Mouse (Mus musculus): ENCODE measurements around the gene Ccdc183. TPM values are rescaled to one million over a fixed set of nuclear protein-coding genes. Genes with fewer than 3 reads are reported as not detected.

Gene Ccdc183
- polyA plus RNA-seq, 1 experiment from 2014 or later = 0.32 TPM

- 1% methylated on average over 41 of the region's 45 CpGs for WGBS
- H3K4me3 ChIP-seq = peak within 1 kb of the TSS; percentile 56
- peak within 1 kb of the TSS; percentile 72 for H3K9ac ChIP-seq
- no peaks in the 10 kb centered on the region for H3K9me3 ChIP-seq (replicated peaks)
- H3K27ac ChIP-seq = peak within 1 kb of the TSS; percentile 88
- peak; percentile 98 for ATAC-seq (ENCODE audit: low FRiP score)
- peaks cover 42% of the 10 kb centered on the region for H3K27me3 ChIP-seq
- H3K36me3 ChIP-seq = peaks cover 26% of the 10 kb centered on the region
- peaks cover 53% of the 10 kb centered on the region for H3K4me1 ChIP-seq
- peak within 1 kb of the TSS; percentile 91 for H3K4me2 ChIP-seq (replicated peaks)
Observed at GRCm38 (mm10) chr2:25574579-25575431, 42.7 kb downstream of the Ccdc183 start, which contains the start of the genes Mamdc4 and Phpt1. Gene Mamdc4 (minus strand): TSS chr2:25574845. Gene Phpt1 (minus strand): TSS chr2:25575224.

- H3K9ac ChIP-seq = peak overlapping the region; percentile 72
- WGBS = 19% methylated on average over 11 of the region's 11 CpGs
- H3K27me3 ChIP-seq = peaks cover 35% of the 10 kb centered on the region
- no peaks in the 10 kb centered on the region for H3K9me3 ChIP-seq (replicated peaks)
- H3K27ac ChIP-seq = peak overlapping the region; percentile 88
- peaks cover 32% of the 10 kb centered on the region for H3K36me3 ChIP-seq
- peak overlapping the region; percentile 56 for H3K4me3 ChIP-seq
- ATAC-seq (ENCODE audit: low FRiP score) = 0 out of 2 replicates have a peak, but pooled peaks have one; percentile 0
- peaks cover 46% of the 10 kb centered on the region for H3K4me1 ChIP-seq
- H3K4me2 ChIP-seq (replicated peaks) = peak overlapping the region; percentile 91
Observed at GRCm38 (mm10) chr2:25574136-25574535, 43.3 kb downstream of the Ccdc183 start.

GRCm38 (mm10) chr2:25573068-25573467 lies 44.4 kb downstream of the Ccdc183 start:
- no peak overlapping the region for H3K27ac ChIP-seq
- H3K4me1 ChIP-seq = peaks cover 35% of the 10 kb centered on the region
- no peak overlapping the region for H3K4me3 ChIP-seq
- no peak for ATAC-seq (ENCODE audit: low FRiP score)
- H3K36me3 ChIP-seq = peaks cover 43% of the 10 kb centered on the region
- H3K9me3 ChIP-seq (replicated peaks) = no peaks in the 10 kb centered on the region
- peak overlapping the region; percentile 91; the same call in 1 of the 2 replicates for H3K4me2 ChIP-seq (replicated peaks)
- peaks cover 25% of the 10 kb centered on the region for H3K27me3 ChIP-seq
- H3K9ac ChIP-seq = no peak overlapping the region
- 93% methylated on average over 2 of the region's 2 CpGs for WGBS

- 94% methylated on average over 4 of the region's 4 CpGs for WGBS
- Histone ChIP-seq H3K4me3 (no peak overlapping the region), H3K27me3 (peaks cover 6% of the 10 kb centered on the region), H3K36me3 (peaks cover 55% of the 10 kb centered on the region), H3K27ac (no peak overlapping the region), H3K9ac (no peak overlapping the region), H3K9me3 (replicated peaks) (no peaks in the 10 kb centered on the region), H3K4me2 (replicated peaks) (no peak overlapping the region), H3K4me1 (peaks cover 25% of the 10 kb centered on the region)
- ATAC-seq (ENCODE audit: low FRiP score) = no peak
Observed at GRCm38 (mm10) chr2:25571221-25571620, 46.3 kb downstream of the Ccdc183 start.

- Histone ChIP-seq H3K4me3 (no peak overlapping the region), H3K9me3 (replicated peaks) (no peaks in the 10 kb centered on the region), H3K27ac (no peak overlapping the region), H3K27me3 (no peaks in the 10 kb centered on the region), H3K36me3 (peaks cover 73% of the 10 kb centered on the region), H3K4me1 (peaks cover 17% of the 10 kb centered on the region), H3K4me2 (replicated peaks) (no peak overlapping the region), H3K9ac (no peak overlapping the region)
- ATAC-seq (ENCODE audit: low FRiP score) = no peak
- WGBS = 98% methylated on average over 3 of the region's 3 CpGs
Observed at GRCm38 (mm10) chr2:25569323-25569722, 48.2 kb downstream of the Ccdc183 start.

- Histone ChIP-seq H3K4me1 (peaks cover 10% of the 10 kb centered on the region), H3K27ac (no peak overlapping the region), H3K4me3 (no peak overlapping the region), H3K27me3 (no peaks in the 10 kb centered on the region), H3K9ac (no peak overlapping the region), H3K4me2 (replicated peaks) (no peak overlapping the region), H3K36me3 (peaks cover 81% of the 10 kb centered on the region), H3K9me3 (replicated peaks) (no peaks in the 10 kb centered on the region)
- 97% methylated on average over 6 of the region's 6 CpGs for WGBS
- ATAC-seq (ENCODE audit: low FRiP score) = no peak
Observed at GRCm38 (mm10) chr2:25568473-25569019, 48.9 kb downstream of the Ccdc183 start.

GRCm38 (mm10) chr2:25566558-25566957 lies 50.9 kb downstream of the Ccdc183 start:
- no peaks in the 10 kb centered on the region for H3K9me3 ChIP-seq (replicated peaks)
- H3K4me2 ChIP-seq (replicated peaks) = no peak overlapping the region
- H3K4me1 ChIP-seq = no peaks in the 10 kb centered on the region
- no peaks in the 10 kb centered on the region for H3K27me3 ChIP-seq
- ATAC-seq (ENCODE audit: low FRiP score) = no peak
- peaks cover 87% of the 10 kb centered on the region for H3K36me3 ChIP-seq
- no peak overlapping the region for H3K4me3 ChIP-seq
- no peak overlapping the region for H3K9ac ChIP-seq
- 83% methylated on average over 6 of the region's 6 CpGs for WGBS
- H3K27ac ChIP-seq = no peak overlapping the region

GRCm38 (mm10) chr2:25565741-25566140 lies 51.7 kb downstream of the Ccdc183 start:
- peaks cover 89% of the 10 kb centered on the region for H3K36me3 ChIP-seq
- no peak overlapping the region for H3K4me2 ChIP-seq (replicated peaks)
- no peak for ATAC-seq (ENCODE audit: low FRiP score)
- H3K4me1 ChIP-seq = no peaks in the 10 kb centered on the region
- no peak overlapping the region for H3K27ac ChIP-seq
- H3K9me3 ChIP-seq (replicated peaks) = no peaks in the 10 kb centered on the region
- WGBS = 91% methylated on average over 8 of the region's 8 CpGs
- H3K9ac ChIP-seq = no peak overlapping the region
- H3K27me3 ChIP-seq = no peaks in the 10 kb centered on the region
- H3K4me3 ChIP-seq = no peak overlapping the region

GRCm38 (mm10) chr2:25561946-25562345 lies 55.5 kb downstream of the Ccdc183 start:
- Histone ChIP-seq H3K27me3 (no peaks in the 10 kb centered on the region), H3K36me3 (peaks cover 63% of the 10 kb centered on the region), H3K27ac (no peak overlapping the region), H3K9me3 (replicated peaks) (no peaks in the 10 kb centered on the region), H3K4me1 (peaks cover 15% of the 10 kb centered on the region), H3K4me3 (no peak overlapping the region), H3K4me2 (replicated peaks) (no peak overlapping the region), H3K9ac (no peak overlapping the region)
- WGBS = 77% methylated on average over 9 of the region's 9 CpGs
- no peak for ATAC-seq (ENCODE audit: low FRiP score)

GRCm38 (mm10) chr2:25560551-25560950 lies 56.9 kb downstream of the Ccdc183 start:
- H3K4me3 ChIP-seq = no peak overlapping the region
- 93% methylated on average over 8 of the region's 8 CpGs for WGBS
- H3K4me2 ChIP-seq (replicated peaks) = no peak overlapping the region
- peaks cover 19% of the 10 kb centered on the region for H3K4me1 ChIP-seq
- H3K9ac ChIP-seq = no peak overlapping the region
- ATAC-seq (ENCODE audit: low FRiP score) = no peak
- no peaks in the 10 kb centered on the region for H3K27me3 ChIP-seq
- H3K27ac ChIP-seq = no peak overlapping the region
- no peaks in the 10 kb centered on the region for H3K9me3 ChIP-seq (replicated peaks)
- H3K36me3 ChIP-seq = peaks cover 56% of the 10 kb centered on the region

- peaks cover 19% of the 10 kb centered on the region for H3K4me1 ChIP-seq
- 75% methylated on average over 6 of the region's 6 CpGs for WGBS
- no peak for ATAC-seq (ENCODE audit: low FRiP score)
Observed at GRCm38 (mm10) chr2:25558774-25559173, 58.7 kb downstream of the Ccdc183 start.

More at GRCm38 (mm10) chr2:25558774-25559173, 58.7 kb downstream of the Ccdc183 start:
- peak overlapping the region; percentile 81 for H3K4me2 ChIP-seq (replicated peaks)
- H3K27me3 ChIP-seq = no peaks in the 10 kb centered on the region
- H3K36me3 ChIP-seq = peaks cover 38% of the 10 kb centered on the region
- no peaks in the 10 kb centered on the region for H3K9me3 ChIP-seq (replicated peaks)
- peak overlapping the region; percentile 94 for H3K9ac ChIP-seq
- peak overlapping the region; percentile 81 for H3K4me3 ChIP-seq
- H3K27ac ChIP-seq = no peak overlapping the region
